Mouse (Mus musculus): ENCODE measurements around the gene Dpf1. TPM values are rescaled to one million over a fixed set of nuclear protein-coding genes. Genes with fewer than 3 reads are reported as not detected.
A peak's percentile ranks its signal among the peaks of the same experiment; 100 is the strongest.

The Dpf1 gene
- polyA plus RNA-seq, 1 experiment from 2014 or later: 5.5 TPM

DNA sequence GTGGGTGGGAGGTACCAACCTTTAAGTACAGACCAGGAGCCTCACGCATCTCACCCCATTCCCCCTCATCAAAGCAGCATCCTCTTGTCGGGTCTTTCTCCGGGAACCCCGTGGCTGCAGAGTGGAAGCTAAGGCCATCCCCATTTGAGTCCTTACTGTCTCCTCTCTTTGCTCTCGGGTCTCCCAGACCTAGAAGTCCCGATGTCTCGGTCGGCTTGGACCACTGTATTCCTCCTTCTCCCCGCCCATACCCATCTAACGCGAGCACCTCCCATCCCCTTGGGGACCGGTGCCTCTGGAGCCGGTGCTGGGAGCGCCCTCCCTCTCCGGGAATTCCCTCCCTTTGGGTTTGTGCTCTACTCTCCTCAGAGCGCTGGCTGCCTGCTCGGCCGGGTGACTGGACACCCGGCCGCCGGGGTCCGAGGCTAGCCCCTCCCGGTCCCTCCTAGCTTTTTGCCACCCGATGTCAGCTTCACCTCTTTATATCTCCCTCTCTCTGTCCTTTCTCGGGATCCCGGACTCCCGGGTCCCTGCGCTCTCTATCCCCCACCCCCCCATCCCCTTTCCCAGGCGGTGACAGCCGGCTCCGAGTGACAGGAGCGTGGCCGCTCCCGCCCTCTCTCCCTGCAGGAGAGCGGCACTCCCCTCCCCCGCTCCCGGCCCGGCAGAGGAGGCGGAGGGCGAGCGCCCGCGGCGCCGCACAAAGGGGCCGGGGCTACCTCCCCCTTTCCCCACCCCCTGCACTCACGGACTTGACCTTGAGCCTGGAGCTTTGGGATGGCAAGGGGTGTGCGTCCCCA, 912 bp downstream of the Dpf1 start:
- H3K27ac ChIP-seq (ENCODE audit: low read depth, low read length): no peak overlapping the region
- H3K4me1 ChIP-seq (ENCODE audit: control insufficient read depth, insufficient read depth, low read length): peaks cover 23% of the 10 kb centered on the region
- peak overlapping the region; percentile 59 for H3K9ac ChIP-seq (ENCODE audit: low read depth, low read length)
- WGBS: under 1% methylated on average over 48 of the region's 48 CpGs
- H3K4me2 ChIP-seq (replicated peaks; ENCODE audit: low read depth, low read length): peak overlapping the region; percentile 97
- H3K27me3 ChIP-seq (ENCODE audit: control insufficient read depth, insufficient read depth, low read length): peaks cover 25% of the 10 kb centered on the region
- no peaks in the 10 kb centered on the region for H3K36me3 ChIP-seq (ENCODE audit: control insufficient read depth, insufficient read depth, low read length)
- H3K4me3 ChIP-seq (ENCODE audit: low read length): peak overlapping the region; percentile 54
- ATAC-seq (ENCODE audit: low FRiP score, low TSS enrichment): no peak
- no peaks in the 10 kb centered on the region for H3K9me3 ChIP-seq (ENCODE audit: control insufficient read depth, low read length)

- Histone ChIP-seq H3K4me1 (ENCODE audit: control insufficient read depth, insufficient read depth, low read length) (peaks cover 23% of the 10 kb centered on the region), H3K36me3 (ENCODE audit: control insufficient read depth, insufficient read depth, low read length) (no peaks in the 10 kb centered on the region), H3K4me3 (ENCODE audit: low read length) (peak overlapping the region; percentile 54), H3K27ac (ENCODE audit: low read depth, low read length) (no peak overlapping the region), H3K4me2 (replicated peaks; ENCODE audit: low read depth, low read length) (peak overlapping the region; percentile 97), H3K9ac (ENCODE audit: low read depth, low read length) (peak overlapping the region; percentile 59; the same call in 1 of the 2 replicates), H3K27me3 (ENCODE audit: control insufficient read depth, insufficient read depth, low read length) (peaks cover 30% of the 10 kb centered on the region), H3K9me3 (ENCODE audit: control insufficient read depth, low read length) (no peaks in the 10 kb centered on the region)
- WGBS: 23% methylated on average over 9 of the region's 9 CpGs
- no peak for ATAC-seq (ENCODE audit: low FRiP score, low TSS enrichment)
Observed at GRCm38 (mm10) chr7:29305263-29305988, 1.7 kb downstream of the Dpf1 start.

DNA sequence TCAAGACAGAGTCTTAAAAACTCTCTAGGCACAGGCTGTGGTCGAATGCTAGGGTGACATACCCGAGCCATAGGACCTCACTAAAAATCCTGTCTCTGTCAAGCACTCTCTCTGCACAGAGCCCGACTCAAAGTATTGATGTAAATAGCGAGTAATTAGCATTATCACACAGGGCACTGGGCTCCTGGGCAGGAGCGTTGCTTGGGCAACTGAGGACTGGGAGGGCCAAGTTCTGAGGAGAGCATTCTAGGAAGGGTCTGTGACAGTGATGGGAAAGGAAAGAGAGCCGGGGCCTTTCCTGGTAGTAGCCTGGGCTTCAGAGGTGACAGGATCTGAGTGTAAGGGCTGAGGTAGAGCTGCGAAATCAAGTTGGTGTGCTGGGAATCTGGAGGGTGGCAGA, 2.4 kb downstream of the Dpf1 start:
- Histone ChIP-seq H3K4me3 (ENCODE audit: low read length) (no peak overlapping the region), H3K9ac (ENCODE audit: low read depth, low read length) (no peak overlapping the region), H3K27ac (ENCODE audit: low read depth, low read length) (no peak overlapping the region), H3K4me2 (replicated peaks; ENCODE audit: low read depth, low read length) (no peak overlapping the region), H3K9me3 (ENCODE audit: control insufficient read depth, low read length) (no peaks in the 10 kb centered on the region), H3K36me3 (ENCODE audit: control insufficient read depth, insufficient read depth, low read length) (no peaks in the 10 kb centered on the region), H3K27me3 (ENCODE audit: control insufficient read depth, insufficient read depth, low read length) (peaks cover 32% of the 10 kb centered on the region), H3K4me1 (ENCODE audit: control insufficient read depth, insufficient read depth, low read length) (peaks cover 23% of the 10 kb centered on the region)
- 46% methylated on average over 7 of the region's 7 CpGs for WGBS
- ATAC-seq (ENCODE audit: low FRiP score, low TSS enrichment): no peak

DNA sequence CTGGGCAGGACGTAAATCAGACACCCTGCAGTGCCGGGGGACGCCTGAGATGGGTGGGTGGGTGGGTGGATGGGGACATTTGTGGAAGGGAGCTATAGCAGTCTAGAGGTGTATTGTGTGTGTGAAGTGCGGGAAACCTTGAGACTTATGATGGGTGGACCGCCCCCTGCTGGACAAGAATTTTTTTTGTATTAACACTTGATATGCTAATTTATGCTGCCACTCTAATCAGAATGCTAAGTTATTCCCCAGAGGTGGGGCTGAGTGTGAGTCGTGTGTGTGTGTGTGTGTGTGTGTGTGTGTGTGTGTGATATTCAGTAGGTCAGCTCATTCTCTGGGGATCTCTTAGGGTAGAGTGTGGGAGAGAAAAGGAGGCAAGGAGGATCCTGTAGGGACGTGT, 2.9 kb downstream of the Dpf1 start:
- Histone ChIP-seq H3K27me3 (ENCODE audit: control insufficient read depth, insufficient read depth, low read length) (peaks cover 32% of the 10 kb centered on the region), H3K4me2 (replicated peaks; ENCODE audit: low read depth, low read length) (no peak overlapping the region)
- WGBS: 27% methylated on average over 7 of the region's 7 CpGs

DNA sequence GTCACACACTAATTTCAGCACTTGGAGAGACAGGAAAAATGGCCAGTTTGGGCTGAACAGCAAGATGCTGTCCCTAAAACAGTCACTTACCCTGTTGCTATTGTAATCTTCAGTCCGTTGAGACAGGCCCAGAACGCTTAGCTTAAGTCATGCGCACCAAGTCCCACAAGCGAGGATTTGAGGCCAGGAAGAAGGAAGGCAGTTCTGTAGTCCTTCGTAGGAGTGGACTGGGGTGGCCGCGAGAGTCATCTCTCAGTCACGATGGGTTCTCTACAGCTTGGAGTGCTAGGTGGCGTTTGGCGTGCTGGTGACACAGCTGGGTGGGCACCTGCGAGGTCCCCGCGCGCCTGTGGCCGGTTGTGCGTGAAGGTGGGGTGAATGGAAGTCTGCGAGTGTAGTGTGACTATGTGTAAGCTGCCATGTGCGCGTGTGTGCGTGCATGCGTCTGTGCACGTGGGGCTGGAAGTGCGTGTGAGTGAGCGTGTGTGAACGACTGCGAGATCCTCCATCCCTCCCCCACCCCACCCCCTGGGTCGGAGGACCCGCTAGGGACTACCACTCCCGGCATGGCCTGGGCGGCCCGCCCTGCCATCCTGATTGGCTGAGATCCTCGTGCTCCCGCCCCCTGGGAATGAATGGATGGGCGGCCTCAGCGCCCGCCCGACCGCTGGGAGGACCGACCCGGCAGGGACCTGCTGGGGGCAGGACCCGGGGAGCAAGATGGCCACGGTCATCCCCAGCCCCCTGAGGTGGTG, 3.8 kb downstream of the Dpf1 start:
- Histone ChIP-seq H3K4me2 (replicated peaks; ENCODE audit: low read depth, low read length) (peak overlapping the region; percentile 94), H3K4me1 (ENCODE audit: control insufficient read depth, insufficient read depth, low read length) (peaks cover 23% of the 10 kb centered on the region), H3K27ac (ENCODE audit: low read depth, low read length) (no peak overlapping the region), H3K36me3 (ENCODE audit: control insufficient read depth, insufficient read depth, low read length) (no peaks in the 10 kb centered on the region), H3K9me3 (ENCODE audit: control insufficient read depth, low read length) (no peaks in the 10 kb centered on the region), H3K9ac (ENCODE audit: low read depth, low read length) (peak overlapping the region; percentile 53), H3K4me3 (ENCODE audit: low read length) (peak overlapping the region; percentile 65), H3K27me3 (ENCODE audit: control insufficient read depth, insufficient read depth, low read length) (peaks cover 32% of the 10 kb centered on the region)
- ATAC-seq (ENCODE audit: low FRiP score, low TSS enrichment): peak; percentile 84
- WGBS: 1% methylated on average over 42 of the region's 42 CpGs

More for the DNA sequence above, 2.9 kb downstream of the Dpf1 start:
- no peak overlapping the region for H3K4me3 ChIP-seq (ENCODE audit: low read length)
- H3K9ac ChIP-seq (ENCODE audit: low read depth, low read length): no peak overlapping the region
- no peaks in the 10 kb centered on the region for H3K9me3 ChIP-seq (ENCODE audit: control insufficient read depth, low read length)
- no peak for ATAC-seq (ENCODE audit: low FRiP score, low TSS enrichment)
- H3K27ac ChIP-seq (ENCODE audit: low read depth, low read length): no peak overlapping the region
- H3K4me1 ChIP-seq (ENCODE audit: control insufficient read depth, insufficient read depth, low read length): peaks cover 23% of the 10 kb centered on the region
- no peaks in the 10 kb centered on the region for H3K36me3 ChIP-seq (ENCODE audit: control insufficient read depth, insufficient read depth, low read length)

DNA sequence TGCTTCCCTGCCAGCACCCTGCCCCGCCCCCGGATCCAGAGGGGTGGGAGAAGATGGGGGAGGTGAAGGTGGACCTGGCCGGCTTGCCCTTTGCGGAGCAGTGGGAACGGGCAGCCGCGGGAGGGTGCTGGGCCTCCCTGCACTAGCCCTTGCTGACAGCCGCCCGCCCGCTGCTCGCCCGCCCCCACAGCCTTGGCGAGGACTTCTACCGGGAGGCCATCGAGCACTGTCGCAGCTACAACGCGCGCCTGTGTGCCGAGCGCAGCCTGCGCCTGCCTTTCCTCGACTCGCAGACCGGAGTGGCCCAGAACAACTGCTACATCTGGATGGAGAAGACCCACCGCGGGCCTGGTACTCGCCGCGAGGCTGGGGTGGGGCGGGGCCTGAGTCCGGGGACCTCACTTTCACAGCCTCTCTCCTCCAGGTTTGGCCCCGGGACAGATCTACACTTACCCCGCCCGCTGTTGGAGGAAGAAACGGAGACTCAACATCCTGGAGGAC, 5.5 kb downstream of the Dpf1 start:
- H3K4me3 ChIP-seq (ENCODE audit: low read length): peak overlapping the region; percentile 49
- peaks cover 27% of the 10 kb centered on the region for H3K27me3 ChIP-seq (ENCODE audit: control insufficient read depth, insufficient read depth, low read length)
- peak overlapping the region; percentile 58; the same call in 1 of the 2 replicates for H3K9ac ChIP-seq (ENCODE audit: low read depth, low read length)
- WGBS: 1% methylated on average over 36 of the region's 36 CpGs
- peaks cover 19% of the 10 kb centered on the region for H3K4me1 ChIP-seq (ENCODE audit: control insufficient read depth, insufficient read depth, low read length)
- peak overlapping the region; percentile 91 for H3K4me2 ChIP-seq (replicated peaks; ENCODE audit: low read depth, low read length)
- peak; percentile 10; the same call in 1 of the 2 replicates for ATAC-seq (ENCODE audit: low FRiP score, low TSS enrichment)
- H3K36me3 ChIP-seq (ENCODE audit: control insufficient read depth, insufficient read depth, low read length): no peaks in the 10 kb centered on the region
- H3K27ac ChIP-seq (ENCODE audit: low read depth, low read length): no peak overlapping the region
- no peaks in the 10 kb centered on the region for H3K9me3 ChIP-seq (ENCODE audit: control insufficient read depth, low read length)

- no peak for ATAC-seq (ENCODE audit: low FRiP score, low TSS enrichment)
- no peak overlapping the region for H3K27ac ChIP-seq (ENCODE audit: low read depth, low read length)
- H3K4me2 ChIP-seq (replicated peaks; ENCODE audit: low read depth, low read length): peak overlapping the region; percentile 91
- peaks cover 23% of the 10 kb centered on the region for H3K27me3 ChIP-seq (ENCODE audit: control insufficient read depth, insufficient read depth, low read length)
- peaks cover 15% of the 10 kb centered on the region for H3K4me1 ChIP-seq (ENCODE audit: control insufficient read depth, insufficient read depth, low read length)
- peak overlapping the region; percentile 49; the same call in 1 of the 2 replicates for H3K4me3 ChIP-seq (ENCODE audit: low read length)
- H3K9me3 ChIP-seq (ENCODE audit: control insufficient read depth, low read length): no peaks in the 10 kb centered on the region
- peak overlapping the region; percentile 58; the same call in 1 of the 2 replicates for H3K9ac ChIP-seq (ENCODE audit: low read depth, low read length)
- no peaks in the 10 kb centered on the region for H3K36me3 ChIP-seq (ENCODE audit: control insufficient read depth, insufficient read depth, low read length)
- 3% methylated on average over 5 of the region's 5 CpGs for WGBS
Observed at GRCm38 (mm10) chr7:29309749-29310148, 6.0 kb downstream of the Dpf1 start.

DNA sequence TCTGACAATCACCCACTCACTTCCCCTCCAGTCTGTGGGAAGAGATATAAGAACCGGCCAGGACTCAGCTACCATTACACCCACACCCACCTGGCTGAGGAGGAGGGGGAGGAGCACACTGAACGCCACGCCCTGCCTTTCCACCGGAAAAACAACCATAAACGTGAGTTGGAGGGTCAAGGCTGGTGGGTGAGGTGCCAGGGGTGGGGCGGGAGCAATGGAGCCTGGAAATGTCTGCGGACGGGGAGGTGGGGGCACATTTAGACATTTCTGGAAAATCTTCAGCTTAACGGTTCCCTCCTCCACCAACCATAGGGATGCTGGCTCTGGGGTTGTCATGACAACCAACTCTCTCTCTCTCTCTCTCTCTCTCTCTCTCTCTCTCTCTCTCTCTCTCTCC, 9.3 kb downstream of the Dpf1 start:
- H3K27ac ChIP-seq (ENCODE audit: low read depth, low read length): no peak overlapping the region
- H3K4me1 ChIP-seq (ENCODE audit: control insufficient read depth, insufficient read depth, low read length): peaks cover 21% of the 10 kb centered on the region
- no peak for ATAC-seq (ENCODE audit: low FRiP score, low TSS enrichment)
- no peak overlapping the region for H3K4me3 ChIP-seq (ENCODE audit: low read length)
- H3K36me3 ChIP-seq (ENCODE audit: control insufficient read depth, insufficient read depth, low read length): no peaks in the 10 kb centered on the region
- H3K9me3 ChIP-seq (ENCODE audit: control insufficient read depth, low read length): no peaks in the 10 kb centered on the region
- 27% methylated on average over 9 of the region's 9 CpGs for WGBS
- no peak overlapping the region for H3K4me2 ChIP-seq (replicated peaks; ENCODE audit: low read depth, low read length)
- H3K9ac ChIP-seq (ENCODE audit: low read depth, low read length): no peak overlapping the region
- H3K27me3 ChIP-seq (ENCODE audit: control insufficient read depth, insufficient read depth, low read length): peaks cover 9% of the 10 kb centered on the region; the same call in 1 of the 2 replicates
